Mouse (Mus musculus): ENCODE measurements around the gene Car8.

Car8 gene

DNA sequence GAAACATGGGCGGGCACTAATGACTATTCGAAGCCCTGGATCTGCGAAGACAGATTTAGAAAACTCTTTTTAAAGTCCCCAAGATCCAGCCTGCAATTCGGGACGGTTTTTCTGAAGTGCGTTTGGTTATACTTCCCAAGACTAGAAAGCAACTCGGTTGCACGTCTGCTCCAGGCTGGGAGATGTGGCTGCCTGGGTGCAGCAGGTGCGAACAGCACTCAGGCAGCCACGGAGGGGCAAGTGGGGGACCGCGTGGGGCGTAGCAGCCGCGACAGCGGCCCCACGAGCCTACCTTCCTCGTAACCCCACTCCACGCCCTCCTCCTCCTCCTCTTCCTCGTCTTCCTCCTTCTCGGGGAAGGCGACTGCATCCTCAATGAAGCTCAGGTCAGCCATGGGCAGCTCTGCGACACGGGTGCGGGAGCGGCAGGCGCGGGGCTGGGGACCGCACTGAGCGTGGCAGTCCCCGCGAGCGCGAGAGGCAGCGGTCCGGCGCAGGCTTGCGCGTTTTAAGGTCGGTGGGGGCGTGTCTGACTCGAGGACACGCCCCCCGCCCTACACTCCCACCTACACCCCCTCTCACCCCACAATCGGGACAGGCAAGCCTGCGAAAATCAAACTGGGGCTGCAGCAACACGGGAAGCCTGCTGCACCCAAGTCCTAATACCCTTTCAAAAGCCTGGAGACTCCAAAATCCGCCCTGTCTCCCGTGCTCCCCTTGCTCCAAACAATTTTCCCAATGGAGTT lies at the start of gene Car8:
Gene Car8, minus strand, starts transcription at position 482 of the 746 bp plus-strand sequence.
- DNase-seq (ENCODE audit: low read depth, low spot score), result peak; percentile 40

DNA sequence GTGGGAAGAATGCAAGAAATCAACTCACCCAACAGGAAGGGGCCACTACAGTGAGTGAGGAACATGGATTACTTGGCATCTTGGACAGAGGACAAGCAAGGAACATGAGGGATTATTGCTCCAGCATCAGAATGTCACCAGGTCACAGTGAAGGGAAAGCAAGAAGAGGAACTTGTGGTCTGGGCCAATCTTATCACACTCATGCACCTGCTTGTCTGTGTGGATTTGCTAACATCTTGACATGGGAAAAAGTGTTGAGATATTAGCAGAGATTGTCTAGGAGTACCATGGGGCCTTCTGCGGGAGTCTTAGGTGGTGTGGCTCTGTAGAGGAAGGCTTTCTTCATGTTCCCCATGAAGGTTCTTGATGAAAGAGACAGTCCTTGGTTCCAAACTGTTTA lies 46.1 kb upstream of the Car8 start:
- DNase-seq (ENCODE audit: low read depth, low spot score), result no peak

DNA sequence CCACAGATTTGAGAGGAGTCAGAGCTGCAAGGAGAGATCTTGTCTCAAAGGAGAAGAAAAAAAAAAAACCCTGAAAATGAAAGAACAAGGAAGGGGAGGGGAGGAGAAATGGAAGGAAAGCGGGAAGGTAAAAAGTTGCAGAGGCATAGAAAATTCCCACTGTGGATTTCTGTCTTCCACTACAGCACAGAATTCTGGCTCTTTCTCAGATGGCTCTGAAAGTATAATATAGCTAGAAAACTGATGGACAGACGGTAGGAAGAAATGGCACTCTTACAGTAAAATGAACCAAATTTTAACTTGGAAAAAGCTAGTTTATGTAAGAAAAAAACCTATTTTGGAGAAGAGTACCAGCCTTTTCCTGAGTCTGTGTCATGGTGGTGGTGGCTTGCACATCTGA lies 39.3 kb upstream of the Car8 start:
- DNase-seq (ENCODE audit: low read depth, low spot score), result no peak

DNA sequence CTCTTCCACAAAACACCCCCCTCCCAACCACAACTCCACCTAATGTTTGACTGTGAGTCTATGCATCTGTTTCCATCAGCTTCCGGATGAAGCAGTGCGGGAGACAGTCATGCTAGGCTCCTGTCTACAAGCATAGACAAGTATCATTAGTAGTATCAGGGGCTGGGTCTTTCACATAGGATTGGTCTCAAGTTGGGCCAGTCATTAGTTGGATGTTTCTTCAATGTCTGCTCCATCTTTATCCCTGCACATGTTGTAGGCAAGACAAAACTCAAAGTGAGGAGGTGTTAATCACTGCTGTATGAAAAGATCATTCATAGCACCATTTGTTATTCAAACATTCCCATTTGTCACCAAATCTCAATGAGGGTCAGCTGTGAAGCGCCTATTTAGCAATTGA lies 11.0 kb upstream of the Car8 start:
- DNase-seq (ENCODE audit: low read depth, low spot score), result no peak

DNA sequence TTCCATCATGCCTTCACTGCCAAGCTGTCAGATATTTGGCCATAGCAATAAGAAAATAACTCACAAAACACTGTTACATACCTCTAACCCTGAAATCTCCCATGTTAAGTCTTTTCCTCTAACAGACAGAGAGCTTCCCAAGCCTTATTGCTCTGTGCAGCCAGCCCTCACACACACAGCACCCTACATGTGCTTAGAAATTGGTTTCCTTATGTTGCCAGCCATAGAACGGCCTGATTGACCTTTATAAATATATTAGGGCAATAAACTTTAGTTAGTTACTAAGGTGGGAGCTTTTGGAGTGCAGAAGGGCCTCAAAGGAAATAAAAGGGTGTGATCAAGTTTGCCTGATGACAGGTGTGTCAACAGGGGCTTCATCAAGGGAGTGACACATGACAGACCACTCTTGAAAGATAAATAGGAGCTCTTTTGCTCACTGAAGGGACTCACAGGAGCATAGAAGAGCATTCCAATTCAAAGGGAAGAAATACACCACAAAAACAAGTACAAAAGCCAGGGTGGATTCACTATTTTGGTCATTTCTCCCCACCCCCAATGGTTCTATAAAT lies 6.7 kb upstream of the Car8 start:
- DNase-seq (ENCODE audit: low read depth, low spot score), result no peak

DNA sequence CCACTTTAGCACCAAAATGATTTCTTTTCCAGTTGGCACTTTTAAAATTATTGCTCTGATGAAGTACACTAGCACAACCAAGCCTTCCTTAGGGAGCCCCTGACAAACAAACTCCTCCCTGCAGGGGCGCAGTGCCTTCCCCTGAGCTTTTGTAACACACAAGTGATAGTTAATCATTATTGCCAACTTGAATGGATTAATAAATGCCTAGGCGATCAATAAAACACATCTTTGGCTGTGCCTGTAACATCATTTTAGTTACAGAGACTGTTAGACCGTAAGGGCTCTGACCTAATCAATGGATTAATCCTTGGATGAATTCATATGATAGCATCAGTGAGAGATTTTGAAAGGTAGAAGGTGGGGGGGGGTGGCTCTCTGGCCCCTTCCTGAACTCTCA lies 6.2 kb upstream of the Car8 start:
- DNase-seq (ENCODE audit: low read depth, low spot score), result no peak

DNA sequence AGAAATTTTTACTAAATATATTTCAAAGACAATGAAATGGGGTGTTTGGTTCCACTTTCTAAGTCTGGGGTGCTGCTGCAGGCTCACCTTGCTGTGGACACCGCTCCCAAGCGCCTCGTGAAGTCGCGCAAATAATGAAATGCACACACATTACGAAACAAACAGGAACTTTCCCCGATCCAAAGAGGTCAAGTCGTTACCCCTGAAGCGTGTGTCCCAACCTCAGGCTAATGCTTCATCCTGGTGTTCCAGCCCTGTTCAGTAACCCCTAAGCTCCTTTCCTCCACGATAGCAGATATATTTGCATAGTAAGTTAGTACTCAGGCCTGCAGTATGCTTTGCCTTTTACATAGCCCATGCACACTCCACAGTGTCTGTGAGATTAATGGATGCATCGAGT lies 858 bp upstream of the Car8 start:
- DNase-seq (ENCODE audit: low read depth, low spot score), result no peak

GRCm38 (mm10) chr4:8239306-8239670 lies 447 bp upstream of the Car8 start:
- DNase-seq (ENCODE audit: low read depth, low spot score), result no peak

DNA sequence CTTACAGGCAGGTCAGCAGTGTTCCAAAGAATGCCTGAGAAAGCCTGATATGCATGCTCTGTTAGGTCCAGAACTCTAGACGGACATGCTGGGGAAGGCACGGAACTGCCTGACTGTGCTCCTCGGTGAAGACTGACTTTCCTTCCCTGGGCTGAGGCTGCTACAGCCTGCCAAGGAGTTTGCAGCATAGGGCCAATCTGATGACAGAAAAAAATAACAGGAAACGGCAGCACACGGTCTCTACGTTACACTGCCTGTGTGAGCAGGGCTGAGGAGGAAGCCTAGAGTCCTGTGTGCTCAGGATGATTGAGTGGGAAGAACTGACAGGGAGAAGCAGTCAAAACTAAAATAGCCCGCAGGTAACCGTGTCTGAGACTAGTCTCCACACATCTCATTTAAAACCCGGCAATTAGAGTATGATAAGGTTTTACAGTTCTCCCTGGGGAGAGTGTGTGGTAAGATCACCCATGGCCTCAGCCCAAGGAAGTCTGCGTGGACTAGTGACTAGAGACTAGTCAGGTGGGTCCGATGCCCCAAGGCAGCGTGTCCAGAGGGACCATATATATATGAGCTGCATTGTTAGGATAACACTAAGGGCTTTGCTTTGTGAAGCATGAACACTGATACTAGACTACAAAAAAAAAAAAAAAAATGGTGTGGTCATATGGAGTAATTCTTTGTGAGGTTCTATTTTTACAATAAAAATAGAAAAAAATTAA lies 6.3 kb downstream of the Car8 start:
- no peak for DNase-seq (ENCODE audit: low read depth, low spot score)

- DNase-seq (ENCODE audit: low read depth, low spot score), result no peak
Measured at GRCm38 (mm10) chr4:8231291-8231871, 7.5 kb downstream of the Car8 start.

DNA sequence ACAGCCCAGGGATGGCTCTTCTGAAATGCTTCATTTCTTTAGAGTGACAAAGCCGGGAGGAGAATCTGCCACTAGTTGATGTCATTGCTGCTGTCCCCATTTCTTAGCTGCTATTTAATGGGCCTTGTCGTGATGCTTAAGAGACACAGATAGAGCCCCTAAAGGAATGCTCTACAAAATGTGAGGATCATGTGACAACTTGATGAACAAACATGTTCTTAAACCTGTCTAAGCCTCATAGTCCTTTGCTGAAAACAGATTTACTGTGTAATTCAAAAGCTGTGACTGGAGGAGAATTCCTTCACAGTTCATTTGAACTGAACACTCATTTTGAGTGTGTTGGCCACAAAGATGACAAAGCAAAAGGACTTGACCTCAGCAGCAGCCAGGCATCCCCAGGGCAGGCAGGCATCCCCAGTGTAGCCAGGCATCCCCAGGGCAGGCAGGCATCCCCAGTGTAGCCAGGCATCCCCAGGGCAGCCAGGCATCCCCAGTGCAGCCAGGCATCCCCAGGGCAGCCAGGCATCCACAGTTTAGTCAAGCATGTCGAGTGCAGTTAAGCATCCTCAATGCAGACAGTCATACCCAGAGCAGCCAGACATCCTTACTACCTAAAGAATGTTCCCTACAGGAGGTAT lies 9.1 kb downstream of the Car8 start:
- DNase-seq (ENCODE audit: low read depth, low spot score), result no peak

- no peak for DNase-seq (ENCODE audit: low read depth, low spot score)
Measured at GRCm38 (mm10) chr4:8218941-8219340, 19.9 kb downstream of the Car8 start.

GRCm38 (mm10) chr4:8218004-8218403 lies 20.8 kb downstream of the Car8 start:
- no peak for DNase-seq (ENCODE audit: low read depth, low spot score)

GRCm38 (mm10) chr4:8217272-8217671 lies 21.6 kb downstream of the Car8 start:
- no peak for DNase-seq (ENCODE audit: low read depth, low spot score)

- no peak for DNase-seq (ENCODE audit: low read depth, low spot score)
Measured at GRCm38 (mm10) chr4:8216551-8216950, 22.3 kb downstream of the Car8 start.

- no peak for DNase-seq (ENCODE audit: low read depth, low spot score)
Measured at GRCm38 (mm10) chr4:8213661-8214060, 25.2 kb downstream of the Car8 start.

- DNase-seq (ENCODE audit: low read depth, low spot score), result no peak
Measured at GRCm38 (mm10) chr4:8212873-8213569, 25.8 kb downstream of the Car8 start.

DNA sequence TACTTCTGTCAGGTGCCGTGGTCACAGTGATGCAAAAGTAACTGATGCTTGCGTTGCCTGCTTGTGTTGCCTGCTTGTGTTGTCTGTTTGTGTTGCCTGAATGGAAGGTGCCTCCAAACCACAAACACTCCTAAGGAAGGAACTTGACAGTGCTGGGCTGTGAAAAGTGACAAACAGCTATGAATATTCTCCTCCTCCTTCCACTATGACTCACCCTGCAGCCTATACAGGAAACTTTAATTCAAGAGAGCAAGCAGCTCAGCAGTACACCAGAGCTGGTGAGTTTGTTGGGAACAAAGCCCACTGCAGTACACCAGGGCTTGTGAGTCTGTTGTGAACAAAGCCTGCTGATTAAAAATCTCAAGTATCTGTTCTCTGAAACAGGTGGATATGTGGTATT lies 28.4 kb downstream of the Car8 start:
- no peak for DNase-seq (ENCODE audit: low read depth, low spot score)

- no peak for DNase-seq (ENCODE audit: low read depth, low spot score)
Measured at GRCm38 (mm10) chr4:8207924-8208323, 30.9 kb downstream of the Car8 start.

DNA sequence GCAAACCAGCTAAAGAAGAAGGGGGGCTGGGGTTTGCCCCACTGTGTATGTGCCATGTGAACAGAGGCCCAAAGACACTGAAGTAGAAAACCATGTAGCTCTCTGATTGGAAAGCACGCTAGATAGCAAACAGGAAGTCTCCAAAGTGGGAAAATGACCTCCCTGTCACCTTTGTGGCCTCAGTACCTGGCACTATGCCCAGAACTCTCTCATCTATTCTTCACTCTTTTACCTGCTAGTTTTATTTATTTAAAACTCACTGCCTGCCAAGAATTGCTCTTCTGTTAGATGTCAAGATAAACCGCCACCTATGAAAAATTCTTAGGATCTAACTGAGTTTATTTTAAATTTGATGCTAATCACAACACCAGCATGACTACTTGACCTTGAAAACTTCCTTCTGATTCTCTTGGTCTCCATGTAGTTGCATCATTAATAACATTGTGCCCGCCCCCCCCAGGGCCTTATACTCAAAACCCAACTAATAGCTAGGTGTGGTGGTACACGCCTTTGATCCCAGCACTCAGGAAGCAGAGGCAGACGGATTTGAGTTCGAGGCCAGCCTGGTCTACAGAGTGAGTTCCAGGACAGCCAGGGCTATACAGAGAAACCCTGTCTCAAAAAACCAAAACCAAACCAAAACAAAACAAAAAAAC lies 31.8 kb downstream of the Car8 start:
- no peak for DNase-seq (ENCODE audit: low read depth, low spot score)

GRCm38 (mm10) chr4:8205089-8205649 lies 33.7 kb downstream of the Car8 start:
- no peak for DNase-seq (ENCODE audit: low read depth, low spot score)

All from mesoderm, embryonic 11.5 days (tissue).